12 mouse cellular contexts compared by ENCODE assay signal in the genomic region with DNA sequence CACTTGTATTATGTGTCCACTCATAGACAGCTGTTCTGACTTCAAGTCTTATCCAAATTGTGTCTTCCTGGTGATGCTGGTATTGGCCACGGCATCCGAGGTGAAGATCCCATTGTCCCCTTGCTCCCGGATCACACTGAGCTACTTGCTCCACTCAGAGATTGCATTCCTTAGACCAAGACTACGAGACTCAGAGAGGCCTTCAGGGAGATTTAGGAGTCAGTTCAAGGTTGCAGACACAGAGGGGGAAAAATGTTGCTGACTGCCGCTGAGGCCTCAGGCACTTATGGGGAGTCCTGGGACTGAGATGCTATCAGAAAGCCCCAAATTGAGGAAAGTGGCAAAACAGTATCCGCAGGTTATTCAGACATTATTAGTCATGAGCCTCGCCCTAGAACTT.
"Had no signal": no experiment of that assay in that cellular context is flagged by ENCODE, and none has a peak within 500 bp of the region (broad histone marks: within the 10 kb centered on the region; RNA-seq: fewer than 3 reads in every experiment).

No protein-coding gene starts in this region.

- H3K9ac ChIP-seq: liver, embryonic 13.5 days had no signal

- H3K9me3 ChIP-seq: liver, embryonic 13.5 days had no signal

- H3K4me3 ChIP-seq: left cerebral cortex, adult 2 months; liver, embryonic 13.5 days had no signal

- H3K36me3 ChIP-seq: liver, embryonic 13.5 days had no signal

- H3K27ac ChIP-seq: kidney, postnatal 0 days; left cerebral cortex, adult 2 months; liver, embryonic 13.5 days had no signal

- H3K4me2 ChIP-seq: liver, embryonic 13.5 days; midbrain, embryonic 11.5 days had no signal

- H3K27me3 ChIP-seq: liver, embryonic 13.5 days had no signal

- H3K4me1 ChIP-seq: liver, embryonic 13.5 days had no signal

- DNase-seq: kidney, adult 2 months; kidney, postnatal 36 days; layer of hippocampus, postnatal 36 days; liver, embryonic 13.5 days; lung, adult 2 months; lung, postnatal 14 days; lung, postnatal 4 days; midbrain, embryonic 14.5 days; thymus, postnatal 25 days had no signal
